Mouse (Mus musculus) MEL-GATA-1-ER (cell line): Measurements from ENCODE around the gene Nat8f1.
"Not testable (repeated sequence)": the region's sequence is repeated elsewhere in the genome, so short reads cannot be mapped to it uniquely, and the experiment has no call there.

Source experiments
- DNase-seq: peaks from one replicate; pipeline ENCODE4 v3.0.0-alpha.2; 2012; ENCODE audit warnings: low read depth; ENCODE audit errors: extremely low read depth

The Nat8f1 gene

GRCm38 (mm10) chr6:85915539-85916513, at the start of gene Nat8f1:
Gene Nat8f1, minus strand, starts transcription at chr6:85915687.
- DNase-seq: peak; percentile 90

GRCm38 (mm10) chr6:85961101-85962091, 45.9 kb upstream of the Nat8f1 start, which contains the start of gene Dusp11:
Gene Dusp11, minus strand, starts transcription at chr6:85961667.
- peak; percentile 86 for DNase-seq

- DNase-seq: no peak
Observed at GRCm38 (mm10) chr6:85957581-85957980, 42.1 kb upstream of the Nat8f1 start.

- no peak for DNase-seq
Observed at GRCm38 (mm10) chr6:85948549-85948948, 33.1 kb upstream of the Nat8f1 start.

GRCm38 (mm10) chr6:85942469-85942868, 27.0 kb upstream of the Nat8f1 start:
- DNase-seq: no peak

- DNase-seq: no peak
Observed at GRCm38 (mm10) chr6:85938701-85939100, 23.2 kb upstream of the Nat8f1 start.

GRCm38 (mm10) chr6:85936508-85937465, 21.3 kb upstream of the Nat8f1 start:
- peak; percentile 76 for DNase-seq

- no peak for DNase-seq
Observed at GRCm38 (mm10) chr6:85935646-85936045, 20.2 kb upstream of the Nat8f1 start.

GRCm38 (mm10) chr6:85934047-85934446, 18.6 kb upstream of the Nat8f1 start:
- DNase-seq: no peak

GRCm38 (mm10) chr6:85929312-85929711, 13.8 kb upstream of the Nat8f1 start:
- DNase-seq: no peak

- DNase-seq: no peak
Observed at GRCm38 (mm10) chr6:85927476-85928464, 12.3 kb upstream of the Nat8f1 start.

GRCm38 (mm10) chr6:85926709-85927108, 11.2 kb upstream of the Nat8f1 start:
- DNase-seq: no peak

GRCm38 (mm10) chr6:85923643-85924042, 8.2 kb upstream of the Nat8f1 start:
- no peak for DNase-seq

GRCm38 (mm10) chr6:85919401-85919800, 3.9 kb upstream of the Nat8f1 start:
- no peak for DNase-seq

GRCm38 (mm10) chr6:85918341-85918740, 2.9 kb upstream of the Nat8f1 start:
- not testable (repeated sequence) for DNase-seq

GRCm38 (mm10) chr6:85916596-85916995, 1.1 kb upstream of the Nat8f1 start:
- DNase-seq: no peak

- DNase-seq: peak; percentile 24
Observed at GRCm38 (mm10) chr6:85915141-85915538, 347 bp downstream of the Nat8f1 start.

GRCm38 (mm10) chr6:85911587-85911986, 3.9 kb downstream of the Nat8f1 start, which contains the start of gene Tprkb:
Gene Tprkb, plus strand, starts transcription at chr6:85911865.
- DNase-seq: no peak

GRCm38 (mm10) chr6:85909704-85910103, 5.8 kb downstream of the Nat8f1 start:
- DNase-seq: no peak
